In the genomic region with DNA sequence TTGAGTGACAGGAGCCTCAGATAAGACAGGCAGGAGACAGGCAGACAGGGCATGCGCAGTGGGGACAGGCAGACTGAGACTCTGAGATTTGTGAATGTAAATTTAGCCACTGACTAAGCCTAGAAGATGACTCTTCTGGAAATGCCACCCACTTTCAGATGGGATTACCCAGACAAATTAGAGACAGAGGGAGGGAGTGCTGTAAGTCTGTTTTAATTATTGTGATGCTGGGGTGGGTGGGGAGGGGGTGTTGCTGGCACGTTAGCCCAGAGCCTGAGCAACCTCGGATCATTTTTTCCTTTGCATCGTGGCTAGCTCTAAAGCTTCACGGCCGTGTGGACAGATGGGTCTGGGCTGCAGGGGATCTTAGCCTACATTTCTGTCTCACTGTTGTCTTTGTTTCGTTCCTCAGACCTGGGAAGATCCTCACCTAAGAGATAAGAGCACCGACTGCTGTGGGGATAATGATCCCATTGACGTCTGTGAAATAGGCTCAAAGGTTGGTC, we compare ENCODE assay signal across 8 mouse cellular contexts. TPM values are rescaled to one million over a fixed set of nuclear protein-coding genes. Genes with fewer than 3 reads are reported as not detected.
DNase-seq lines count a peak whose midpoint lies in the region; ATAC-seq and TF ChIP-seq lines count a peak whose summit lies in the region.

No protein-coding gene starts in this region.

- H3K4me3 ChIP-seq in embryonic facial prominence, embryonic 12.5 days, result no peak overlapping the region
- no peak overlapping the region for H3K4me3 ChIP-seq in embryonic facial prominence, embryonic 10.5 days
- no peak overlapping the region for H3K4me3 ChIP-seq in embryonic facial prominence, embryonic 14.5 days (ENCODE audit: low read depth, low read length)
- no peak overlapping the region for H3K4me3 ChIP-seq in limb, embryonic 10.5 days
- H3K4me3 ChIP-seq in liver, postnatal 0 days (ENCODE audit: low read depth, low read length), result no peak overlapping the region

- peaks cover 15% of the 10 kb centered on the region; the same call in 1 of the 2 replicates for H3K4me1 ChIP-seq in embryonic facial prominence, embryonic 12.5 days
- peaks cover 10% of the 10 kb centered on the region for H3K4me1 ChIP-seq in embryonic facial prominence, embryonic 10.5 days
- 0 out of 2 replicates have a peak, but pooled peaks cover 7% of the 10 kb centered on the region for H3K4me1 ChIP-seq in embryonic facial prominence, embryonic 14.5 days (ENCODE audit: control insufficient read depth, insufficient read depth, low read length)
- H3K4me1 ChIP-seq in limb, embryonic 10.5 days, result no peaks in the 10 kb centered on the region
- no peaks in the 10 kb centered on the region for H3K4me1 ChIP-seq in liver, postnatal 0 days (ENCODE audit: insufficient read depth)

- peaks cover 12% of the 10 kb centered on the region; the same call in 1 of the 2 replicates for H3K36me3 ChIP-seq in embryonic facial prominence, embryonic 12.5 days
- H3K36me3 ChIP-seq in embryonic facial prominence, embryonic 10.5 days (replicated peaks), result peaks cover 42% of the 10 kb centered on the region
- peaks cover 7% of the 10 kb centered on the region; the same call in 1 of the 2 replicates for H3K36me3 ChIP-seq in embryonic facial prominence, embryonic 14.5 days (ENCODE audit: control insufficient read depth, insufficient read depth, low read length)
- H3K36me3 ChIP-seq in limb, embryonic 10.5 days, result peaks cover 37% of the 10 kb centered on the region
- H3K36me3 ChIP-seq in liver, postnatal 0 days (replicated peaks; ENCODE audit: insufficient read depth, low read length), result no peaks in the 10 kb centered on the region; the same call in 1 of the 2 replicates

- DNase-seq in embryonic facial prominence, embryonic 10.5 days (ENCODE audit: low spot score), result no peak
- peak; percentile 56 for DNase-seq in embryonic facial prominence, embryonic 14.5 days (ENCODE audit: low spot score)
- DNase-seq in heart, postnatal 14 days, result peak; percentile 34 to 40
- DNase-seq in limb, embryonic 10.5 days (ENCODE audit: low spot score), result no peak
- no peak for DNase-seq in spleen, postnatal 14 days (ENCODE audit: low spot score in 2 of 2)
- no peak for DNase-seq in liver, postnatal 0 days
- DNase-seq in ovary, postnatal 14 days (ENCODE audit: low spot score), result no peak

- ATAC-seq in embryonic facial prominence, embryonic 12.5 days (ENCODE audit: insufficient number of reproducible peaks, insufficient read depth, low FRiP score, low TSS enrichment), result no peak
- peak; percentile 15; the same call in 1 of the 2 replicates for ATAC-seq in embryonic facial prominence, embryonic 14.5 days (ENCODE audit: low read depth)
- no peak for ATAC-seq in liver, postnatal 0 days

- no peak for TF ChIP-seq EP300 in liver, postnatal 0 days (IDR thresholded peaks at IDR 0.05; ENCODE audit: low read depth)

- no peak overlapping the region for H3K4me2 ChIP-seq in embryonic facial prominence, embryonic 12.5 days (replicated peaks)
- H3K4me2 ChIP-seq in embryonic facial prominence, embryonic 14.5 days (ENCODE audit: low read depth, low read length), result peak overlapping the region; percentile 23; the same call in 1 of the 2 replicates
- no peak overlapping the region for H3K4me2 ChIP-seq in liver, postnatal 0 days (ENCODE audit: low read depth, low read length)

- no peak overlapping the region for H3K9ac ChIP-seq in embryonic facial prominence, embryonic 12.5 days
- no peak overlapping the region for H3K9ac ChIP-seq in embryonic facial prominence, embryonic 14.5 days (ENCODE audit: low read depth, low read length)
- H3K9ac ChIP-seq in liver, postnatal 0 days (replicated peaks), result no peak overlapping the region

- WGBS in embryonic facial prominence, embryonic 12.5 days, result 50% methylated on average over 9 of the region's 9 CpGs
- 66% methylated on average over 9 of the region's 9 CpGs for WGBS in embryonic facial prominence, embryonic 10.5 days
- WGBS in embryonic facial prominence, embryonic 14.5 days, result 36% methylated on average over 9 of the region's 9 CpGs
- WGBS in limb, embryonic 10.5 days, result 86% methylated on average over 9 of the region's 9 CpGs
- 26% methylated on average over 9 of the region's 9 CpGs for WGBS in liver, postnatal 0 days (ENCODE audit: insufficient replicate concordance)

- intact Hi-C loops in heart, postnatal 14 days (cut with DNase I), result loop anchor here (10.0 kb wide), 2 partner anchors 136 to 216 kb away; no protein-coding TSS in a partner anchor

- 0 out of 2 replicates have a peak overlapping the region, but pooled peaks have one; percentile 19 for H3K27ac ChIP-seq in embryonic facial prominence, embryonic 12.5 days
- H3K27ac ChIP-seq in embryonic facial prominence, embryonic 10.5 days (replicated peaks), result no peak overlapping the region
- peak overlapping the region; percentile 52; the same call in 1 of the 2 replicates for H3K27ac ChIP-seq in embryonic facial prominence, embryonic 14.5 days (replicated peaks; ENCODE audit: low read depth, low read length)
- 0 out of 2 replicates have a peak overlapping the region, but pooled peaks have one; percentile 9 for H3K27ac ChIP-seq in limb, embryonic 10.5 days
- no peak overlapping the region for H3K27ac ChIP-seq in liver, postnatal 0 days (ENCODE audit: low read depth)

- H3K27me3 ChIP-seq in embryonic facial prominence, embryonic 12.5 days, result no peaks in the 10 kb centered on the region
- no peaks in the 10 kb centered on the region for H3K27me3 ChIP-seq in embryonic facial prominence, embryonic 10.5 days (replicated peaks; ENCODE audit: low read depth, poor library complexity, severe bottlenecking)
- H3K27me3 ChIP-seq in embryonic facial prominence, embryonic 14.5 days (replicated peaks; ENCODE audit: control insufficient read depth, insufficient read depth, low read length), result no peaks in the 10 kb centered on the region
- no peaks in the 10 kb centered on the region for H3K27me3 ChIP-seq in limb, embryonic 10.5 days (ENCODE audit: low read depth, poor library complexity, severe bottlenecking)
- H3K27me3 ChIP-seq in liver, postnatal 0 days (ENCODE audit: insufficient read depth, low read length), result no peaks in the 10 kb centered on the region

- H3K9me3 ChIP-seq in embryonic facial prominence, embryonic 12.5 days, result no peaks in the 10 kb centered on the region
- H3K9me3 ChIP-seq in embryonic facial prominence, embryonic 10.5 days, result no peaks in the 10 kb centered on the region
- no peaks in the 10 kb centered on the region for H3K9me3 ChIP-seq in embryonic facial prominence, embryonic 14.5 days (ENCODE audit: control insufficient read depth, low read length)
- H3K9me3 ChIP-seq in limb, embryonic 10.5 days (replicated peaks), result no peaks in the 10 kb centered on the region
- no peaks in the 10 kb centered on the region for H3K9me3 ChIP-seq in liver, postnatal 0 days (ENCODE audit: low read length)

- no peak for TF ChIP-seq CTCF in liver, postnatal 0 days (IDR thresholded peaks at IDR 0.05; ENCODE audit: low read depth)

RNA-seq across cellular contexts. Expression of a gene that starts 29.0 kb away (rescaled TPM):
- polyA plus RNA-seq in embryonic facial prominence, embryonic 12.5 days (2016; fragmentation: Nextera tagmentation; extraction: Ambion mirVana), result 76.1 and 88.8 TPM in 2 replicates
- 84.6 and 88.0 TPM in 2 replicates for polyA plus RNA-seq in embryonic facial prominence, embryonic 10.5 days (2016; fragmentation: Nextera tagmentation; extraction: Ambion mirVana)
- 78.0 and 91.0 TPM in 2 replicates for polyA plus RNA-seq in embryonic facial prominence, embryonic 14.5 days (2014; fragmentation: Nextera tagmentation; extraction: Ambion mirVana)
- total RNA-seq in heart, postnatal 14 days (2021), result 100 to 1,000 TPM; 110 to 112 TPM
- 81.7 and 95.4 TPM in 2 replicates for polyA plus RNA-seq in limb, embryonic 10.5 days (2016; fragmentation: Nextera tagmentation; extraction: Ambion mirVana)
- polyA plus RNA-seq in liver, postnatal 0 days (2015; fragmentation: Nextera tagmentation; extraction: Ambion mirVana), result 52.2 and 54.2 TPM in 2 replicates

Comparison
In these comparisons a context has a peak if more than half of its experiments do, and no peak if none do; other contexts are left out.
1. H3K27ac ChIP-seq: peak in embryonic facial prominence, embryonic 12.5 days (single experiment), embryonic facial prominence, embryonic 14.5 days (single experiment) and limb, embryonic 10.5 days (single experiment); none in embryonic facial prominence, embryonic 10.5 days (single experiment) and liver, postnatal 0 days (single experiment).
2. DNase-seq: peak in embryonic facial prominence, embryonic 14.5 days (single experiment) and heart, postnatal 14 days (2 of 2); none in embryonic facial prominence, embryonic 10.5 days (single experiment), limb, embryonic 10.5 days (single experiment), spleen, postnatal 14 days (0 of 2), liver, postnatal 0 days (single experiment) and ovary, postnatal 14 days (single experiment).